ENCODE assay signal across 18 mouse cellular contexts in genomic region chr15:10148196-10148595, GRCm38 (mm10). TPM values are rescaled to one million over a fixed set of nuclear protein-coding genes. Genes with fewer than 3 reads are reported as not detected.
"Had no signal": no experiment of that assay in that cellular context is flagged by ENCODE, and none has a peak within 500 bp of the region (broad histone marks: within the 10 kb centered on the region; RNA-seq: fewer than 3 reads in every experiment).

No protein-coding gene starts in this region.

- H3K9me3 ChIP-seq: lung, embryonic 15.5 days; megakaryocyte, embryonic 14.5 days; midbrain, embryonic 12.5 days; neural tube, embryonic 12.5 days; stomach, embryonic 15.5 days had no signal

- DNase-seq: liver, postnatal 0 days; lung, adult 2 months; lung, postnatal 14 days; lung, postnatal 36 days; midbrain, embryonic 14.5 days; right cerebral cortex, postnatal 14 days; thymus, adult 2 months; thymus, postnatal 25 days; thymus, postnatal 4 days had no signal

- H3K27me3 ChIP-seq: lung, embryonic 15.5 days; megakaryocyte, embryonic 14.5 days; midbrain, embryonic 12.5 days; neural tube, embryonic 12.5 days; stomach, embryonic 15.5 days had no signal

- H3K4me1 ChIP-seq: lung, embryonic 15.5 days; midbrain, embryonic 12.5 days; neural tube, embryonic 12.5 days; stomach, embryonic 15.5 days had no signal

- H3K4me3 ChIP-seq: lung, embryonic 15.5 days; megakaryocyte, embryonic 14.5 days; midbrain, embryonic 12.5 days; neural tube, embryonic 12.5 days; stomach, embryonic 15.5 days had no signal

- H3K36me3 ChIP-seq: lung, embryonic 15.5 days; midbrain, embryonic 12.5 days; neural tube, embryonic 12.5 days; stomach, embryonic 15.5 days had no signal

- H3K4me2 ChIP-seq: lung, embryonic 15.5 days; midbrain, embryonic 12.5 days; neural tube, embryonic 12.5 days; stomach, embryonic 15.5 days had no signal

- H3K27ac ChIP-seq: lung, embryonic 15.5 days; macrophage; midbrain, embryonic 12.5 days; neural tube, embryonic 12.5 days; stomach, embryonic 15.5 days; stomach, postnatal 0 days had no signal

- ATAC-seq: liver, postnatal 0 days; lung, postnatal 0 days had no signal

- H3K9ac ChIP-seq: liver, postnatal 0 days; lung, embryonic 15.5 days; midbrain, embryonic 12.5 days; neural tube, embryonic 12.5 days; stomach, embryonic 15.5 days had no signal

RNA-seq across cellular contexts. Expression of gene Prlr, which starts 28.8 kb away (rescaled TPM):
- total RNA-seq: monocyte, adult 5-6 weeks had no signal
- polyA plus RNA-seq: macrophage had no signal
